Mouse (Mus musculus): ENCODE measurements around the gene Eva1b.
"Not testable (repeated sequence)": the region's sequence is repeated elsewhere in the genome, so short reads cannot be mapped to it uniquely, and the experiment has no call there.

Eva1b gene

GRCm38 (mm10) chr4:126155869-126156268, 8.3 kb downstream of the Eva1b start:
- DNase-seq (ENCODE audit: low read depth) = no peak

- DNase-seq (ENCODE audit: low read depth) = no peak
Observed at GRCm38 (mm10) chr4:126156617-126157016, 9.1 kb downstream of the Eva1b start.

GRCm38 (mm10) chr4:126157562-126157961, 10.0 kb downstream of the Eva1b start:
- DNase-seq (ENCODE audit: low read depth) = peak; percentile 34

- DNase-seq (ENCODE audit: low read depth) = no peak
Observed at GRCm38 (mm10) chr4:126159455-126159854, 11.9 kb downstream of the Eva1b start.

GRCm38 (mm10) chr4:126160981-126161380, 13.4 kb downstream of the Eva1b start:
- no peak for DNase-seq (ENCODE audit: low read depth)

GRCm38 (mm10) chr4:126161456-126161855, 13.9 kb downstream of the Eva1b start:
- no peak for DNase-seq (ENCODE audit: low read depth)

- DNase-seq (ENCODE audit: low read depth) = no peak
Observed at GRCm38 (mm10) chr4:126161986-126162385, 14.4 kb downstream of the Eva1b start.

GRCm38 (mm10) chr4:126162544-126163066, 15.1 kb downstream of the Eva1b start:
- peak; percentile 77 for DNase-seq (ENCODE audit: low read depth)

- DNase-seq (ENCODE audit: low read depth) = peak; percentile 21
Observed at GRCm38 (mm10) chr4:126163067-126163659, 15.6 kb downstream of the Eva1b start, which contains the start of gene Sh3d21. TSS of gene Sh3d21 (minus strand) at chr4:126163491.

GRCm38 (mm10) chr4:126163685-126164084, 16.1 kb downstream of the Eva1b start:
- no peak for DNase-seq (ENCODE audit: low read depth)

GRCm38 (mm10) chr4:126165092-126165491, 17.5 kb downstream of the Eva1b start:
- not testable (repeated sequence) for DNase-seq (ENCODE audit: low read depth)

GRCm38 (mm10) chr4:126166084-126166483, 18.5 kb downstream of the Eva1b start:
- no peak for DNase-seq (ENCODE audit: low read depth)

- no peak for DNase-seq (ENCODE audit: low read depth)
Observed at GRCm38 (mm10) chr4:126168851-126169250, 21.3 kb downstream of the Eva1b start.

GRCm38 (mm10) chr4:126170737-126171136, 23.2 kb downstream of the Eva1b start:
- DNase-seq (ENCODE audit: low read depth) = not testable (repeated sequence)

GRCm38 (mm10) chr4:126173800-126174199, 26.3 kb downstream of the Eva1b start:
- DNase-seq (ENCODE audit: low read depth) = no peak

GRCm38 (mm10) chr4:126175980-126176379, 28.4 kb downstream of the Eva1b start:
- DNase-seq (ENCODE audit: low read depth) = not testable (repeated sequence)

GRCm38 (mm10) chr4:126181170-126181957, 33.8 kb downstream of the Eva1b start:
- DNase-seq (ENCODE audit: low read depth) = no peak

GRCm38 (mm10) chr4:126183034-126183433, 35.5 kb downstream of the Eva1b start:
- DNase-seq (ENCODE audit: low read depth) = no peak

GRCm38 (mm10) chr4:126187096-126187495, 39.6 kb downstream of the Eva1b start:
- DNase-seq (ENCODE audit: low read depth) = no peak

GRCm38 (mm10) chr4:126190636-126191035, 43.1 kb downstream of the Eva1b start:
- DNase-seq (ENCODE audit: low read depth) = no peak

GRCm38 (mm10) chr4:126194216-126194615, 46.7 kb downstream of the Eva1b start:
- no peak for DNase-seq (ENCODE audit: low read depth)

- no peak for DNase-seq (ENCODE audit: low read depth)
Observed at GRCm38 (mm10) chr4:126194916-126195315, 47.4 kb downstream of the Eva1b start.

GRCm38 (mm10) chr4:126197485-126197884, 49.9 kb downstream of the Eva1b start:
- DNase-seq (ENCODE audit: low read depth) = no peak
